Mouse (Mus musculus) bone marrow, adult 2 months (tissue): ENCODE data around the gene Rnf145. TPM values are rescaled to one million over a fixed set of nuclear protein-coding genes. Genes with fewer than 3 reads are reported as not detected.
A peak's percentile ranks its signal among the peaks of the same experiment; 100 is the strongest.

Source experiments
- H3K27ac ChIP-seq: fragments of 200-500 bp; 2 replicates; pipeline ENCODE4 v1.5.1; 2012; ENCODE audit warnings: low read depth, mild to moderate bottlenecking, control low read depth, inconsistent platforms, low read length; ENCODE audit not compliant: control insufficient read depth, poor library complexity, insufficient read depth
- H3K4me1 ChIP-seq: fragments of 200-500 bp; 2 replicates; pipeline ENCODE4 v1.6.1; 2011; ENCODE audit warnings: low read length; ENCODE audit not compliant: control insufficient read depth, insufficient read depth
- H3K4me3 ChIP-seq: fragments of 200-500 bp; replicated peaks from 2 replicates; pipeline ENCODE3; 2011; ENCODE audit warnings: mild to moderate bottlenecking, low read depth, low read length, control low read depth; ENCODE audit not compliant: control insufficient read depth
- CTCF ChIP-seq: fragments of 200-500 bp; IDR thresholded peaks from 2 replicates; pipeline ENCODE4 v1.5.1; 2011; ENCODE audit warnings: low read length, control low read depth; ENCODE audit not compliant: control insufficient read depth, insufficient read depth
- POLR2A ChIP-seq: fragments of 200-500 bp; IDR thresholded peaks from 2 replicates; pipeline ENCODE4 v1.6.1; 2011; ENCODE audit warnings: low read depth, mild to moderate bottlenecking, control low read depth, low read length, borderline replicate concordance; ENCODE audit not compliant: control insufficient read depth
- WGBS: fragments of 180-500 bp; shearing (Covaris S2); methylation state at CpG from one replicate; pipeline ENCODE4 v1.1.7; 2018; 5-methylcytosine and 5-hydroxymethylcytosine counted together
- polyA plus RNA-seq: library from polyadenylated mRNA; stranded (reverse); fragments of >200 nt; gene quantifications from 2 replicates; pipeline ENCODE4 v1.2.4, GENCODE M21; 2011; ENCODE audit warnings: low replicate concordance; ENCODE audit not compliant: missing spikeins, insufficient read depth, insufficient read length

Rnf145 gene
- 35.4 and 48.7 TPM in 2 replicates for polyA plus RNA-seq

GRCm38 (mm10) chr11:44518281-44519095, at the start of gene Rnf145:
Gene Rnf145 (plus strand): TSS chr11:44518964.
- WGBS, result 2% methylated on average over 70 of the region's 70 CpGs
- peaks cover 3% of the 10 kb centered on the region; the same call in 1 of the 2 replicates for H3K4me1 ChIP-seq

GRCm38 (mm10) chr11:44469646-44470431, 48.9 kb upstream of the Rnf145 start:
- Histone ChIP-seq H3K27ac (peak overlapping the region; percentile 98), H3K4me1 (no peaks in the 10 kb centered on the region; the same call in 1 of the 2 replicates), H3K4me3 (peak overlapping the region; percentile 71)
- TF ChIP-seq POLR2A (no peak), CTCF (no peak)
- 1% methylated on average over 59 of the region's 59 CpGs for WGBS

More at GRCm38 (mm10) chr11:44518281-44519095, at the start of gene Rnf145:
- H3K27ac ChIP-seq, result peak within 1 kb of the TSS; percentile 97
- peak within 1 kb of the TSS; percentile 94 for H3K4me3 ChIP-seq
- TF ChIP-seq POLR2A (peak; percentile 64; the same call in 1 of the 2 replicates), CTCF (no peak; the same call in 1 of the 2 replicates)

- peak; percentile 53; the same call in 1 of the 2 replicates for TF ChIP-seq POLR2A
- TF ChIP-seq CTCF, result no peak
- Histone ChIP-seq H3K4me3 (peak within 1 kb of the TSS; percentile 71), H3K4me1 (peaks cover 1% of the 10 kb centered on the region; the same call in 1 of the 2 replicates), H3K27ac (peak within 1 kb of the TSS; percentile 98)
- WGBS, result under 1% methylated on average over 54 of the region's 54 CpGs
Measured at GRCm38 (mm10) chr11:44470432-44471336, 48.1 kb upstream of the Rnf145 start, which contains the start of gene Ublcp1. Gene Ublcp1 (minus strand): TSS chr11:44470498.

GRCm38 (mm10) chr11:44471337-44471995, 47.3 kb upstream of the Rnf145 start:
- 2% methylated on average over 4 of the region's 4 CpGs for WGBS
- Histone ChIP-seq H3K4me3 (no peak overlapping the region), H3K4me1 (peaks cover 1% of the 10 kb centered on the region; the same call in 1 of the 2 replicates), H3K27ac (peak overlapping the region; percentile 98)
- TF ChIP-seq POLR2A, result no peak
- no peak for TF ChIP-seq CTCF

GRCm38 (mm10) chr11:44475467-44475866, 43.3 kb upstream of the Rnf145 start:
- 64% methylated on average over 3 of the region's 3 CpGs for WGBS
- H3K4me1 ChIP-seq, result peaks cover 1% of the 10 kb centered on the region; the same call in 1 of the 2 replicates
- no peak for TF ChIP-seq POLR2A
- no peak for TF ChIP-seq CTCF
- peak overlapping the region; percentile 32; the same call in 1 of the 2 replicates for H3K27ac ChIP-seq
- H3K4me3 ChIP-seq, result no peak overlapping the region

GRCm38 (mm10) chr11:44476445-44476844, 42.3 kb upstream of the Rnf145 start:
- Histone ChIP-seq H3K27ac (no peak overlapping the region), H3K4me3 (no peak overlapping the region), H3K4me1 (peaks cover 1% of the 10 kb centered on the region; the same call in 1 of the 2 replicates)
- no peak for TF ChIP-seq CTCF
- TF ChIP-seq POLR2A, result no peak
- 22% methylated on average over 2 of the region's 2 CpGs for WGBS

- Histone ChIP-seq H3K4me3 (no peak overlapping the region), H3K27ac (peak overlapping the region; percentile 39; the same call in 1 of the 2 replicates), H3K4me1 (peaks cover 1% of the 10 kb centered on the region; the same call in 1 of the 2 replicates)
- WGBS, result 54% methylated on average over 4 of the region's 4 CpGs
- TF ChIP-seq CTCF (no peak), POLR2A (no peak)
Measured at GRCm38 (mm10) chr11:44478382-44478781, 40.4 kb upstream of the Rnf145 start.
